Mouse (Mus musculus) limb, embryonic 11.5 days (tissue): ENCODE measurements around the gene Dennd1c. TPM values are rescaled to one million over a fixed set of nuclear protein-coding genes. Genes with fewer than 3 reads are reported as not detected.

Experiments used
- ATAC-seq: fragments of 200-750 bp; cut with Nextera tagmentation; 2 replicates; pipeline ENCODE4 v1.8.0; 2017; ENCODE audit warnings: low read depth; ENCODE audit not compliant: insufficient number of reproducible peaks, low FRiP score, low TSS enrichment
- DNase-seq: peaks from one replicate; pipeline ENCODE4 v3.0.0-alpha.2; 2015; ENCODE audit warnings: low spot score
- H3K27ac ChIP-seq: fragments of 300-500 bp; sonication (generic); replicated peaks from 2 replicates; pipeline ENCODE4 v1.5.1; 2014; ENCODE audit warnings: low read depth, mild to moderate bottlenecking, low read length
- H3K27me3 ChIP-seq: fragments of 300-500 bp; sonication (generic); 2 replicates; pipeline ENCODE4 v1.6.1; 2014; ENCODE audit warnings: mild to moderate bottlenecking, low read length, mixed read lengths; ENCODE audit not compliant: control insufficient read depth, insufficient read depth
- H3K36me3 ChIP-seq: fragments of 300-500 bp; sonication (generic); 2 replicates; pipeline ENCODE4 v1.6.1; 2014; ENCODE audit warnings: mild to moderate bottlenecking, low read length, moderate library complexity, mixed read lengths; ENCODE audit not compliant: control insufficient read depth, insufficient read depth
- H3K4me1 ChIP-seq: fragments of 300-500 bp; sonication (generic); 2 replicates; pipeline ENCODE4 v1.6.1; 2014; ENCODE audit warnings: low read length, mixed read lengths; ENCODE audit not compliant: control insufficient read depth, insufficient read depth
- H3K4me2 ChIP-seq: fragments of 300-500 bp; sonication (generic); 2 replicates; pipeline ENCODE4 v1.6.1; 2014; ENCODE audit warnings: low read depth, mild to moderate bottlenecking, moderate library complexity; ENCODE audit not compliant: severe bottlenecking
- H3K4me3 ChIP-seq: fragments of 300-500 bp; sonication (generic); 2 replicates; pipeline ENCODE4 v1.5.1; 2014; ENCODE audit warnings: low read depth, low read length
- H3K9ac ChIP-seq: fragments of 300-500 bp; sonication (generic); 2 replicates; pipeline ENCODE4 v1.6.1; 2014; ENCODE audit warnings: mild to moderate bottlenecking, low read length
- H3K9me3 ChIP-seq: fragments of 300-500 bp; sonication (generic); 2 replicates; pipeline ENCODE4 v1.6.1; 2016; ENCODE audit warnings: low read length; ENCODE audit not compliant: control insufficient read depth
- WGBS: fragments of 180-500 bp; shearing (Covaris S2); extraction: QIAGEN DNeasy Blood & Tissue Kit; methylation state at CpG from one replicate; pipeline ENCODE4 v1.1.7; 2014; 5-methylcytosine and 5-hydroxymethylcytosine counted together
- polyA plus RNA-seq: library from polyadenylated mRNA; unstranded; fragments of >200 nt; fragmentation: Nextera tagmentation; extraction: Ambion mirVana; gene quantifications from 2 replicates; pipeline ENCODE4 v1.2.1, GENCODE M21; 2014

Gene Dennd1c
- 0.43 and 0.51 TPM in 2 replicates for polyA plus RNA-seq

DNA sequence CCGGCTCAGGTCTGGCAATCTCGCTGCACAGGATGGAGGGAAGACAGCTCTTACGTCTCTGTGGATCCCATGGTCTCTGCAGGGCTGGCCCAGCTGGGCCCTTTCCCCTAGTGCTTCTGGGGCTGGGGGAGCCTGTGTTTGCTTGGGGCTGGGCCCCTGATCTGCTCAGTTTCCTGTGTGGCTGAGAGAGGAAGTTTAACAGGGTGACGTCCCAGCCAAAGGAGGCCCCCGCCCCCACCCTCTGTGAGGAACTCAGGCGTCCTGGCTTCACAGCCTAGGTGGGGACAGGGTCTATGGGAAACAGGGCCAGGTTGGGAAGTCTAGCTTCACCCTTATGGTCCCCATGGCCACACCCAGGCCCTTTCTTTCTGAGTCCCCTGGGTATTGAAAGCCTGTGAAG lies at the start of gene Dennd1c:
Gene Dennd1c, minus strand, starts transcription at position 179 of the 400 bp plus-strand sequence.
- Histone ChIP-seq H3K4me1 (no peaks in the 10 kb centered on the region), H3K9me3 (no peaks in the 10 kb centered on the region), H3K9ac (peak within 1 kb of the TSS; percentile 12; the same call in 1 of the 2 replicates), H3K4me3 (no peak within 1 kb of the TSS), H3K36me3 (no peaks in the 10 kb centered on the region), H3K4me2 (no peak within 1 kb of the TSS), H3K27ac (no peak within 1 kb of the TSS), H3K27me3 (no peaks in the 10 kb centered on the region)
- WGBS, result 49% methylated on average over 6 of the region's 6 CpGs
- DNase-seq, result no peak
- no peak for ATAC-seq

DNA sequence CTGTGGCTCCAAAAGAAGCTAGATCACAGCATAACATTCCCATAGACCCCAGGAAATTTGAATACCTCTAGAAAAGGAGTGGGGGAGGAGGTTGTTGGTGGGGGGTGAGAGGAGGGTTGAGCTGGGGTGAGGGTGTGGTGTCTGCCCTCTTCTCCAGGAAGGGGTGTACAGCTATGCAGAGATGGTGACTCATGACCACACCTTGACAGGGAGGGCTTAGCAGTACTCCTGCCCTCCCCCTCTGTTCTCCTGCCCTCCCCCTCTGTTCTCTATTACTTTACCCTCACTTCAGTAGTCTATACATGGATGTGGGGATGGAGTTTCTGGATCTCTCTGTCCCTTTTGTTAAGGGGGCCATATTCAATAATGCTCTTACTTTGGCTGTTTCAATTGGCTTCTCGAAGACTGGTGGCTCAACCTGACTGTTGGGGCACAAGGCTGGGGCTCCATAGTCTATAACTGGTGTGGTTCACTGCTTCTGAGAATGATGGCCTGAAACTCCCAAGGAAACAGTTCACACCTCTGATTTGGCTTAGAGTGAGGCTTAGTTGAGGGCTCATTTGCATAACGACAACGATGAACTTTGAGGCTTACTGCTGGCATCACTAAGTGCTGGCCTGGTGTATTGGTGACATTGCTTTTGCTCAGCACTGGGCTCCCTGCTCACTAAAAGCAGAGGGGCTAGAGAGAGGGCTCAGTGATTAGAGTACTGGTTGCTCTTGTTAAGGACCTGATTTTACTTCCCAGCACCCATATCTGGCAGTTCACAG lies 47.7 kb upstream of the Dennd1c start:
- Histone ChIP-seq H3K27ac (no peak overlapping the region), H3K36me3 (no peaks in the 10 kb centered on the region), H3K4me3 (no peak overlapping the region), H3K4me1 (no peaks in the 10 kb centered on the region), H3K9ac (no peak overlapping the region), H3K4me2 (no peak overlapping the region), H3K27me3 (no peaks in the 10 kb centered on the region), H3K9me3 (no peaks in the 10 kb centered on the region)
- WGBS, result 60% methylated on average over 3 of the region's 3 CpGs
- no peak for DNase-seq
- ATAC-seq, result no peak

DNA sequence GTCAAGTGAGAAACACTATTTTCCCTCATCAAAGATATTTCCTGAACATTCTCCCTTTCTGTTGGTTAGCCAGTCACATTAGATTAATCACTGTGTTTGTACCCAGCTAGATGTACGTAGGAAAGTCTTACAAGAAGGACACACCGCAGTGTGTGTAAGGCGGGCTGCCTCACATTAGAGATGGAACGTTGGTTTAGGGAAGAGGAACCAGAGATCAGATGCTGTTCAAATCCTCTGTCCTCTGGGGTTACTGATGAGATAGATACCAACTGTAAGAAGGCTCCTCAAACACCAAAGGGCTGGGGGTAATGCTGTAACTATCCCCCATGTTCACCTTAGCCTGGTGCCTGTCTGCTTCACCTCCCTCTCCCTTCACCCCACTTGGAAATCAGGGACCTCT lies 46.5 kb upstream of the Dennd1c start:
- Histone ChIP-seq H3K9ac (no peak overlapping the region), H3K36me3 (no peaks in the 10 kb centered on the region), H3K9me3 (no peaks in the 10 kb centered on the region), H3K4me3 (no peak overlapping the region), H3K4me1 (no peaks in the 10 kb centered on the region), H3K4me2 (no peak overlapping the region), H3K27ac (no peak overlapping the region), H3K27me3 (no peaks in the 10 kb centered on the region)
- ATAC-seq, result no peak
- DNase-seq, result no peak
- 83% methylated on average over 4 of the region's 4 CpGs for WGBS

GRCm38 (mm10) chr17:57123192-57124118 lies 45.1 kb upstream of the Dennd1c start:
- 83% methylated on average over 11 of the region's 11 CpGs for WGBS

GRCm38 (mm10) chr17:57121856-57122255 lies 43.5 kb upstream of the Dennd1c start:
- ATAC-seq (no peak), DNase-seq (no peak)
- Histone ChIP-seq H3K36me3 (no peaks in the 10 kb centered on the region), H3K27me3 (no peaks in the 10 kb centered on the region), H3K4me1 (no peaks in the 10 kb centered on the region), H3K9ac (no peak overlapping the region), H3K4me3 (no peak overlapping the region), H3K4me2 (no peak overlapping the region), H3K9me3 (no peaks in the 10 kb centered on the region), H3K27ac (no peak overlapping the region)
- WGBS, result 76% methylated on average over 2 of the region's 2 CpGs

More at GRCm38 (mm10) chr17:57123192-57124118, 45.1 kb upstream of the Dennd1c start:
- DNase-seq, result no peak
- no peak overlapping the region for H3K27ac ChIP-seq
- no peak overlapping the region for H3K4me2 ChIP-seq
- no peaks in the 10 kb centered on the region for H3K36me3 ChIP-seq
- H3K27me3 ChIP-seq, result no peaks in the 10 kb centered on the region
- H3K4me1 ChIP-seq, result no peaks in the 10 kb centered on the region
- H3K4me3 ChIP-seq, result no peak overlapping the region
- ATAC-seq, result no peak
- no peak overlapping the region for H3K9ac ChIP-seq
- H3K9me3 ChIP-seq, result no peaks in the 10 kb centered on the region

DNA sequence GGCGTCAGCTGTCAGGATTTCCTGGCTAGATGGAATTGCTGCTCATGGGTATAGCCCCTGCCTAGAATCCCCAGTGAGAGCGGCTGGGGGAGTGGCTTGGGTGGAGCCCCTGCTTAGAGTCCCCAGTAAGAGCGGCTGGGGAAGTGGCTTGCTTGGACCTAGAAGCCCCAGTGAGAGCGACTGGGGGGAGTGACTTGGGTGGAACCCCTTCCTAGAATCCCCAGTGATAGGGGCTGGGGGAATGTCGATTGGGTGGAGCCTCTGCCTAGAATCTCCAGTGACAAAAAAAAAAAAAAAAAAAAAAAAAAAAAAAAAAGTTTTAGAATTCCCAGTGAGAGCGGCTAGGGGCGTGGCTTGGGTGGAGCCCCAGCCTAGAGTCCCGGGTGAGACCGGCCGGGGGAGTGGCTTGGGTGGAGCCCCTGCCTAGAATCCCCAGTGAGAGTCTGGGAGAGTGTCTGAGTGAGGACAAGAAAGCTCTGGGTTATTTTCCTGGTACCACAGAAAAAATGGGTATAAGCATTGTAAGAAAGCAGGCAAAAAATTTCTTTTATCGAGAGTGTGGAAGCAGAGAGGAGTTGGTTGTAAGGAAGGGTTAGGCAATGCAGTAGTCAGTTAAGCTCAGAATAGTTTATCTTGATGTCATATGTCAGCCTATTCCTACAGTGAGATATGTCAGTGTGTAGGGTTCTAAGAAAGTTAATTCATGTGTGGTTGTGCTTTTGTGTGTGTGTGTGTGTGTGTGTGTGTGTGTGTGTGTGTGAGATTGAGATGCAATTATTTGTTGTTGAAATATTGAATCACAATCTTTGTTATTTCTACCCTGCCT lies 40.4 kb upstream of the Dennd1c start:
- WGBS, result 0% methylated on average over 11 of the region's 11 CpGs
- ATAC-seq, result peak; percentile 73; the same call in 1 of the 2 replicates
- no peaks in the 10 kb centered on the region for H3K27me3 ChIP-seq
- no peak overlapping the region for H3K9ac ChIP-seq
- no peak overlapping the region for H3K4me3 ChIP-seq
- H3K27ac ChIP-seq, result no peak overlapping the region
- H3K4me1 ChIP-seq, result no peaks in the 10 kb centered on the region
- H3K36me3 ChIP-seq, result no peaks in the 10 kb centered on the region
- no peaks in the 10 kb centered on the region for H3K9me3 ChIP-seq
- H3K4me2 ChIP-seq, result peak overlapping the region; percentile 1; the same call in 1 of the 2 replicates
- DNase-seq, result peak; percentile 55

DNA sequence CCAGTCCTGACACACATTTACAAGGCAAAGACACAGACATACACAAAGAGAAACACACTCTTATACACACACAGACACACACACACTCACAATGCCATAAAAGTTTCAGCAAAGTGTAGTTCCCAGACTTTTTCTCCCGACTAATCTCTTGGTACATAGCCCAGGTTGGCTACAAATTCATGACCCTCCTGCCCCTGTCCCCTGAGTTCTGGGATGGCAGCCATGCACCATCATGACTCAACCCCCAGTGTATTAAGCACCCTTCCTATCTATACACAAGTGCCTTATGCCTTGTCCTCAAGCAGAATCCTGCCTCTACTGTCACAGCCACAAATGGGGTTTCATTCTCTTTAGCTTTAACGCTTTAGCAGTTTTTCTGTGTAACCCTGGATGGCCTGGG lies 38.5 kb upstream of the Dennd1c start:
- whole genome bisulfite sequencing, result 79% methylated on average over 2 of the region's 2 CpGs

More for the DNA sequence above, 38.5 kb upstream of the Dennd1c start:
- DNase-seq, result no peak
- Histone ChIP-seq H3K4me3 (no peak overlapping the region), H3K27me3 (no peaks in the 10 kb centered on the region), H3K4me2 (no peak overlapping the region), H3K9me3 (no peaks in the 10 kb centered on the region), H3K27ac (no peak overlapping the region), H3K36me3 (no peaks in the 10 kb centered on the region), H3K9ac (no peak overlapping the region), H3K4me1 (no peaks in the 10 kb centered on the region)
- no peak for ATAC-seq
